Mouse (Mus musculus) large intestine, adult 2 months (tissue): Measurements from ENCODE around the gene Ift22. TPM values are rescaled to one million over a fixed set of nuclear protein-coding genes. Genes with fewer than 3 reads are reported as not detected.

Source experiments
- polyA plus RNA-seq: library from polyadenylated mRNA; depleted of rRNA; stranded (reverse); fragments of >200 nt; gene quantifications from 2 replicates; pipeline ENCODE4 v1.2.3, GENCODE M21; 2012; rRNA removed

The Ift22 gene
- polyA plus RNA-seq, 1 experiment: 25.1 TPM

Other genes starting within 250 kb of the Ift22 start
- not detected in 2 replicates for gene Myl10, start 215.0 kb upstream of the Ift22 start, polyA plus RNA-seq
- 0.15 and 0.16 TPM in 2 replicates for gene Col26a1, start 24.9 kb upstream of the Ift22 start, polyA plus RNA-seq
- 229 and 235 TPM in 2 replicates for gene Fis1, start 45.1 kb downstream of the Ift22 start, polyA plus RNA-seq
- 434 and 763 TPM in 2 replicates for gene Cldn15, start 58.5 kb downstream of the Ift22 start, polyA plus RNA-seq
- 29.6 and 33.8 TPM in 2 replicates for gene Plod3, start 78.9 kb downstream of the Ift22 start, polyA plus RNA-seq
- gene Znhit1, start 79.9 kb downstream of the Ift22 start, polyA plus RNA-seq: 90.2 and 93.7 TPM in 2 replicates
- 0.25 and 0.27 TPM in 2 replicates for gene Vgf, start 118.2 kb downstream of the Ift22 start, polyA plus RNA-seq
- gene Ap1s1, start 138.0 kb downstream of the Ift22 start, polyA plus RNA-seq: 101 and 107 TPM in 2 replicates
- gene Serpine1, start 164.1 kb downstream of the Ift22 start, polyA plus RNA-seq: 0.94 and 1.1 TPM in 2 replicates
- 5.7 and 14.5 TPM in 2 replicates for gene Trim56, start 208.1 kb downstream of the Ift22 start, polyA plus RNA-seq
- 519 and 836 TPM in 2 replicates for gene Muc3, start 241.2 kb downstream of the Ift22 start, polyA plus RNA-seq